Comparison of ENCODE assay signal across 12 mouse cellular contexts in genomic region chr2:167920041-167920440, GRCm38 (mm10). TPM values are rescaled to one million over a fixed set of nuclear protein-coding genes. Genes with fewer than 3 reads are reported as not detected.
DNase-seq lines count a peak whose midpoint lies in the region; ATAC-seq and TF ChIP-seq lines count a peak whose summit lies in the region.
"Had no signal": no experiment of that assay in that cellular context is flagged by ENCODE, and none has a peak within 500 bp of the region (broad histone marks: within the 10 kb centered on the region; RNA-seq: fewer than 3 reads in every experiment).

No protein-coding gene starts in this region.

- DNase-seq in intestine, embryonic 14.5 days (ENCODE audit: low spot score) = peak; percentile 49
- DNase-seq in adrenal gland, postnatal 36 days = peak; percentile 51 to 65
- peak; percentile 56 for DNase-seq in kidney, adult 2 months
- DNase-seq in lung, postnatal 10 days = peak; percentile 81
- DNase-seq in layer of hippocampus, adult 2 months (ENCODE audit: low spot score in 2 of 2) = no peak
- DNase-seq in gastrocnemius, postnatal 10 days = no peak
- DNase-seq in layer of hippocampus, postnatal 25 days (ENCODE audit: extremely low spot score in 1 of 2, low spot score in 1 of 2) = no peak
- DNase-seq: cerebellum, postnatal 14 days; right cerebral cortex, postnatal 25 days had no signal

- WGBS in intestine, embryonic 14.5 days = 58% methylated on average over 11 of the region's 11 CpGs
- WGBS in intestine, embryonic 15.5 days = 58% methylated on average over 11 of the region's 11 CpGs
- 47% methylated on average over 11 of the region's 11 CpGs for WGBS in kidney, adult 2 months

- no peaks in the 10 kb centered on the region for H3K9me3 ChIP-seq in intestine, embryonic 14.5 days (ENCODE audit: control insufficient read depth, low read length)
- no peaks in the 10 kb centered on the region for H3K9me3 ChIP-seq in intestine, embryonic 15.5 days
- H3K9me3 ChIP-seq: limb, embryonic 12.5 days had no signal

- no peak overlapping the region for H3K9ac ChIP-seq in intestine, embryonic 14.5 days (ENCODE audit: low read length)
- H3K9ac ChIP-seq in intestine, embryonic 15.5 days = no peak overlapping the region
- H3K9ac ChIP-seq: limb, embryonic 12.5 days had no signal

- no peaks in the 10 kb centered on the region for H3K36me3 ChIP-seq in intestine, embryonic 14.5 days (ENCODE audit: control insufficient read depth, insufficient read depth, low read length)
- no peaks in the 10 kb centered on the region for H3K36me3 ChIP-seq in intestine, embryonic 15.5 days
- H3K36me3 ChIP-seq in kidney, adult 2 months (ENCODE audit: control insufficient read depth, insufficient read depth, low read length) = no peaks in the 10 kb centered on the region
- H3K36me3 ChIP-seq: limb, embryonic 12.5 days had no signal

- no peak overlapping the region for H3K27ac ChIP-seq in intestine, embryonic 14.5 days (ENCODE audit: low read depth)
- H3K27ac ChIP-seq in intestine, embryonic 15.5 days = no peak overlapping the region
- peak overlapping the region; percentile 19; the same call in 1 of the 2 replicates for H3K27ac ChIP-seq in kidney, adult 2 months (ENCODE audit: insufficient read depth, low read depth, low read length)
- no peak overlapping the region for H3K27ac ChIP-seq in layer of hippocampus, adult 2 months
- H3K27ac ChIP-seq: limb, embryonic 12.5 days; macrophage had no signal

- ATAC-seq in intestine, embryonic 14.5 days (replicated peaks; ENCODE audit: low FRiP score, low TSS enrichment, low read depth) = no peak
- no peak for ATAC-seq in intestine, embryonic 15.5 days

- no peaks in the 10 kb centered on the region for H3K27me3 ChIP-seq in intestine, embryonic 14.5 days (replicated peaks; ENCODE audit: control insufficient read depth, insufficient read depth, low read length)
- no peaks in the 10 kb centered on the region for H3K27me3 ChIP-seq in intestine, embryonic 15.5 days (replicated peaks)
- H3K27me3 ChIP-seq in kidney, adult 2 months (replicated peaks; ENCODE audit: control insufficient read depth, insufficient read depth, low read length) = no peaks in the 10 kb centered on the region
- H3K27me3 ChIP-seq: limb, embryonic 12.5 days had no signal

- H3K4me3 ChIP-seq in intestine, embryonic 14.5 days (ENCODE audit: low read depth, low read length) = no peak overlapping the region
- no peak overlapping the region for H3K4me3 ChIP-seq in intestine, embryonic 15.5 days (replicated peaks)
- H3K4me3 ChIP-seq in kidney, adult 2 months (ENCODE audit: insufficient read depth, low read depth, low read length) = no peak overlapping the region
- H3K4me3 ChIP-seq in layer of hippocampus, adult 2 months = no peak overlapping the region
- H3K4me3 ChIP-seq: limb, embryonic 12.5 days had no signal

- H3K4me2 ChIP-seq in intestine, embryonic 14.5 days (ENCODE audit: low read length) = no peak overlapping the region
- H3K4me2 ChIP-seq in intestine, embryonic 15.5 days (replicated peaks) = no peak overlapping the region
- H3K4me2 ChIP-seq: limb, embryonic 12.5 days had no signal

- H3K4me1 ChIP-seq in intestine, embryonic 14.5 days (replicated peaks; ENCODE audit: control insufficient read depth, insufficient read depth, low read length) = no peaks in the 10 kb centered on the region
- H3K4me1 ChIP-seq in intestine, embryonic 15.5 days (replicated peaks) = no peaks in the 10 kb centered on the region
- H3K4me1 ChIP-seq in kidney, adult 2 months (ENCODE audit: control insufficient read depth, insufficient read depth, low read length) = no peaks in the 10 kb centered on the region; the same call in 1 of the 2 replicates

- no peak for TF ChIP-seq POLR2A in kidney, adult 2 months (IDR thresholded peaks at IDR 0.05; ENCODE audit: low read depth, low read length)

- no peak for TF ChIP-seq CTCF in kidney, adult 2 months (conservative IDR thresholded peaks at IDR 0.05; ENCODE audit: insufficient read depth, insufficient read length, low read depth, low read length)
- no peak for TF ChIP-seq CTCF in layer of hippocampus, adult 2 months (conservative IDR thresholded peaks at IDR 0.05)

RNA-seq across cellular contexts. Expression of gene Ptpn1, which starts 11.8 kb away (rescaled TPM):
- 42.6 and 47.8 TPM in 2 replicates for polyA plus RNA-seq in intestine, embryonic 14.5 days (2014; fragmentation: Nextera tagmentation; extraction: Ambion mirVana)
- polyA plus RNA-seq in intestine, embryonic 15.5 days (2015; fragmentation: Nextera tagmentation; extraction: Ambion mirVana) = 41.1 and 54.2 TPM in 2 replicates
- total RNA-seq in adrenal gland, postnatal 36 days (2021) = 10 to 100 TPM; 57.2 to 65.2 TPM
- 29.9 and 31.0 TPM in 2 replicates for polyA plus RNA-seq in kidney, adult 2 months (2012; rRNA removed)
- total RNA-seq in layer of hippocampus, adult 2 months (2021) = 10 to 100 TPM; 56.3 to 64.4 TPM
- total RNA-seq in gastrocnemius, postnatal 10 days (2021) = 10 to 100 TPM; 16.4 to 22.7 TPM
- 10 to 100 TPM; 62.5 to 63.8 TPM for total RNA-seq in layer of hippocampus, postnatal 25 days (2021)

Comparison
In these comparisons a context has a peak if more than half of its experiments do, and no peak if none do; other contexts are left out.
1. DNase-seq: peak in intestine, embryonic 14.5 days (single experiment), adrenal gland, postnatal 36 days (2 of 2), kidney, adult 2 months (single experiment) and lung, postnatal 10 days (single experiment); none in layer of hippocampus, adult 2 months (0 of 2), gastrocnemius, postnatal 10 days (single experiment) and layer of hippocampus, postnatal 25 days (0 of 2).